Mouse (Mus musculus) cerebral cortex, adult 2 months (tissue): ENCODE measurements around the gene 2700049A03Rik.

Source experiments
- WGBS: fragments of 180-500 bp; shearing (Covaris S2); methylation state at CpG from one replicate; pipeline ENCODE4 v1.1.7; 2018; 5-methylcytosine and 5-hydroxymethylcytosine counted together

The 2700049A03Rik gene

GRCm38 (mm10) chr12:71184396-71184795 is 47.7 kb downstream of the 2700049A03Rik start:
- 95% methylated on average over 4 of the region's 4 CpGs for WGBS

DNA sequence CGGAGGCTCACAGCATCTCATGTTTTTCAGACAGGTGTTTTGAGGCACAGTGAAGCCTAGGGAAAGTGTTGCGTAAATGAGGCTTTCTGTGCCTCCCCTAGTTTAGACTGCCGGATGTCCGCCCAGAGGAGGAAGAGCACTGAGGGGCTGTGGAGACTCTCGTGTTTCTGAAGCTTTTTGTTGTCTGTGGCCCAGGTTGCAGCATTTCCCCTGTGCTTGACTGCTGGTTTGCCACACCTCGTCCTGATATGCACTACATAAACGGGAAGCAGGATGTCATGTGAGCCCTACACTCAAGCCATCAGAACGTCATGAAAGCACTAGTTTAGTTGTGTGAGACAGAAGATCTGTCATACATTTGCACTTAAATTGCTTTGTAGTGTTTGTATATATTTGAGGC is 56.1 kb downstream of the 2700049A03Rik start:
- WGBS: 77% methylated on average over 8 of the region's 8 CpGs

DNA sequence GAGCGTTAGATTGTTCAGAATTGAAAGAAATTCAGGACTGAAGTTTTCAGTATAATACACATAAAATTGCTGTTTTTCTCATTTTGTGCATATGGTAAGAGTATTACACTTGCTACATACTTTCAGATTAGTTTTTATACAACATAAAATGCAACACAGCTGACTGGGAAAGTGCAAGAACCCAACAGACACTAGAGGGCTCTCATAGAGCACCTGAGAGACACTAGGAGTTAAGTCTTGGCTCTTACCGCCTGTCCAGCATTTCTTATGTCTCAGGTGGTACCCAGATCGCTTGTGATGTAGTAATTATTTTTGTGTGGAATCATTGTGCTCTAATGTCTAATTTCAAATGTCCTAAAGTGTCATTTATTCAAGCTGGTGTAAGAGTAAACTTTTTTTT is 61.0 kb downstream of the 2700049A03Rik start:
- WGBS: 51% methylated on average over 3 of the region's 3 CpGs

DNA sequence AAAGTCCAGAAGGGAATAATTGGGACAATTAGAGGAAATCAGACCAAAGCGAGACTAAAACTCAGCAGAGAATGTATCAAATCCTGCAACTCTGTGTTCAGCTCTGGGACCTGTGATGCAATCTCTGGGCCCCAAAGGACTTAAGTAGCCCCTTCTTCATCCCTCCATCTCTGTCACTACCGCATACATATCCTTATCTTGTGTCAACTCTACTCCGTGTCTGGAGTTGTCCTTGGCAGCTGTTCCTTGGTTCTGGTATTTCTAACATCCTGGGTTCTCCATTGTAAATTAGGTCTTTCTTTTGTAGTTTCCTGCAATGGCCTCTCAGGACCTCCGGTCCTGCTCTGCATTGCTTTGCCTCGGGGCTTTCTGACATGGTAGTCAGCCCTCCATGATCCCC is 65.1 kb downstream of the 2700049A03Rik start:
- WGBS: 76% methylated on average over 5 of the region's 5 CpGs

DNA sequence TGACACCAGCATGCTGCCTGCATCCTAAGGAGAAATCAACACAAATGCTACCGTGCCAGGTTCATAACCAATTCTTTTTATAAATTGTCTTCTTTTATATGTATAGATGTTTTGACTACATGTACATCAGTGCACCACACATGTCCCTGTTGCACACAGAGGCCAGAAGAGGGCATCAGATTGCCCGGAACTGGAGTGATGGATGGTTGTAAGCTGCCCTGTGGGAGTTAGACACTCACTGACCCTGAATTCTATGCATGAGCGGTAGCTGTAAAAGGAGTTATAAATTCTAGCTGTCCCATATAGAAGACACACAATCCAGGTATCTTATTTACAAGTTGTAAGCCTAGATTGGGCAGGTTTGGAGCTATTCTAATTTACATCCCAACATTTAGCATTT is 67.7 kb downstream of the 2700049A03Rik start:
- 89% methylated on average over 3 of the region's 3 CpGs for WGBS

DNA sequence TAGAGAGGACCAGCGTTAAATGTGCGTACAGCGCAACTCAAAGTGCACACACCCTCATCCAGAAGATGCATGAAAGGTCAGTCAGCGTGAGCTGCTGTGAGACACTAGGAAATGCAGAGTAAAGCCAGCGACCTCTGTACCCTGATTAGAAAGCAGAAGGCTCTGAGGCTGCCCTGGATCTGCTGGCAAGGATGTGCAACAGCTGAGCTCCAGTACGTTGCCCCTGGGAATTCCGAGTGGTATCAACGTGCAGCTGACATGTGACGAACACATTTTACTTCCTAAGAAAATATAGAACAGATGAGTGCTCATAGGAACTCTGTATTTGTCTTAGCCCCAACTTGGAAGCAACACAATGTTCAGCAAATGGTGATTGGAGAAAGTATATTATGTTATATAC is 80.5 kb downstream of the 2700049A03Rik start:
- WGBS: 84% methylated on average over 9 of the region's 9 CpGs

GRCm38 (mm10) chr12:71217866-71218522 is 81.3 kb downstream of the 2700049A03Rik start:
- WGBS: 56% methylated on average over 6 of the region's 6 CpGs

DNA sequence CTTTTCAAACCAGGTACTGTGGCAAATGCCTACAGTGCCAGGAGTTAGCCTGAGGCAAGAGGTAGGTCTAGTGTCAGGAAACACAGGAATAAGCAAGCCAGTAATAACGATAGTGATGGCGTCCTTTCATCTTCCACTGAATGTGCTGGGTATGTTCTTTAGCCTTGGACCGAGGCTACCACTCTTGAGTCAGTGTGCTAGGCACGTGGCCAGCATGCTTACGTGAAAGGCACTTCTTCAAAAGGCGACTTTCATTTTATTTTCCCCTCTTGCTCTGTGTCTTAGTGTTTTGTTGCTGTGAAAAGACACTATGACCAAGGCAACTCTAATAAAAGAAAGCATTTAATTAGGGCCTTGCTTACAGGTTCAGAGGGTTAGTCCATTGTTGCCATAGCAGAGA is 86.1 kb downstream of the 2700049A03Rik start:
- 88% methylated on average over 6 of the region's 6 CpGs for WGBS

- 79% methylated on average over 4 of the region's 4 CpGs for WGBS
These were observed 91.1 kb downstream of the 2700049A03Rik start for GRCm38 (mm10) chr12:71227769-71228168.

- WGBS: 83% methylated on average over 10 of the region's 10 CpGs
These were observed 92.4 kb downstream of the 2700049A03Rik start for GRCm38 (mm10) chr12:71228925-71229649.

GRCm38 (mm10) chr12:71231561-71231960 is 94.9 kb downstream of the 2700049A03Rik start:
- 91% methylated on average over 9 of the region's 9 CpGs for WGBS

GRCm38 (mm10) chr12:71233426-71233825 is 96.8 kb downstream of the 2700049A03Rik start:
- WGBS: 76% methylated on average over 5 of the region's 5 CpGs

DNA sequence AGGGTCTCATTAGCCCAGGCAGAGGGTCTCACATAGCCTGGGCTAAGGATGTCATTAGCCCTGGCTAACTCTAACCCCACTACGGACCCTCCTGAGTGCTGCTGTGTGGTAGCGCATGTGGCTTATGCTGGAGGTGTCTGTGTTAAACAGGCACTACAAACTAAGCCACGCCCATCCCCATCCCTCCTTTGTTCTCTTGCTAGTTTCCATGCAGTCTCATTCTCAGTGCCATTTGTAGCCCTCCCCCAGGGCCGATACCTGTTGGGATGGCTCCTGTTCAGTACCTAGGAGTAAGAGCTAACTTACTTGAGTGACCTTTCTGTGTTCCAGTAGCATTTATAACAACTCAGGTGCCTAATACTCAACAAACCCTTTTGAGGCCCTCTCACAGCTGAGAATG is 100.4 kb downstream of the 2700049A03Rik start:
- WGBS: 93% methylated on average over 4 of the region's 4 CpGs

DNA sequence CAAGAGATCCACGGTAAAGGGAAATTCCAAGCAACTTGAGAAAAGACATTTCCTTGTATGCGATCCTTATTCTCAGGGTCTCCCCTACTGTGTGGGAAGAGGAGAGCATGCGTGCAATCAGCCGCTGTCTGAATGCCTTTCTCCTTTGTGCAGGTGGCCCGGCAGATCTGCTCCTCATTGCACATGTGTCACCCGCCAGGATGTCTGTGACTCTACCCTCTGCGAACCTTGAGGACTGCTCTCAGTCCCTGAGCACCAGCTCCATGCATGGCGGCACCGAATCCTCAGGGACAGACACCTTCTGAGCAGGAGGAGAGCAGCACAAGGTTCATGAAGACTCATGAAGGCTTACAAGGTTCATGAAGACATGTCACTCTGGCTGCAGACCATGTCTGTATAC is 106.1 kb downstream of the 2700049A03Rik start:
- WGBS: 97% methylated on average over 9 of the region's 9 CpGs

DNA sequence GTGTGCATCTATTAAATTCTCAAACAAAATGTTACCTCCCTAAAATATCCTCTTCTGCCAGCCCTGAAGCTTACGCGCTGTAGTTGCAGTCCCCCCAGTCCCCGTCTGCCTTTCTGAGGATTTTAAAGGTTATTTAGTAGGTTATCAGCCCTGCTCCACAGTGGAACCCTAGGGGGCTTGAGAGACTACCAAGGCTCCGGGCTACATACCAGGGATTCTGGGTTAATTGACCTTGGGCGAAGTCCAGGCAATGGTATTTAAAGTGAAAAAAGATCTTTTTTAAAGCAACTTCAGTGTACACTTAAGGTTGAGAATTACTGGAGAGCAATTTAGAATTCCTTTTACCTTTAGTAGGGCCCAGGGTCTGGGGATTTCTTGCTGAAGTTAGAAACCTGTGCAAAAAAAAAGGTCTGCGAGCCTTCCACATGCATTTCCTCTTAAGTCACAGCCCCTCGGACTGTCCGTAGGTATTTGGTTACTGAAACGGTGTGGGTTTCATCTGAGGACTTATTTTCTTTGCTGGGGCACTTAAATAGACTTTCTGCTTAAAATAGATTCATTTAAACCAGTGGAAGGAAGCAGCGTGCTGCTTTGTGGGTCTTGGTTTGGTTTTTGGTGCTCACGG is 108.2 kb downstream of the 2700049A03Rik start:
- WGBS: 71% methylated on average over 11 of the region's 11 CpGs

- 84% methylated on average over 8 of the region's 8 CpGs for WGBS
These were observed 110.5 kb downstream of the 2700049A03Rik start for GRCm38 (mm10) chr12:71247191-71247590.

GRCm38 (mm10) chr12:71249348-71249747 is 112.7 kb downstream of the 2700049A03Rik start:
- 22% methylated on average over 9 of the region's 9 CpGs for WGBS

GRCm38 (mm10) chr12:71252509-71253167 is 116.0 kb downstream of the 2700049A03Rik start:
- 70% methylated on average over 11 of the region's 11 CpGs for WGBS

DNA sequence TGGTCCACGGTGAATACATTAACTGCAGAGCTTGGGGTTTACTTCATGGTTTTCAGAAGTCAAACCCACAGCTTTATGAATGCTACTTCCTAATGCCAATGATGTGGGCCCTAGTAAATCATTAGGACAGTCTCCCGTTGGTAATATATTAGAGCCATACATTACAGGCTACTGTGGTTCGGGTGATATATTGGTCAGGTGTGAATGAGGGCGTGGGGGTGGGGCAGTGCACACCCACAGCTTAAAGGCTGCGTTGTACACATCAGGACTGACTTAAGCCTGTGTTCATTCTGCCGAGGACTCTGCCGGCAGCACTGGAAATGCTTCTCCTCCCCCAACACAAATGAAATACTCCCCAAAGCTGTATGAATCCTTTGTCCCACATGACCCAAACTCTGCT is 118.1 kb downstream of the 2700049A03Rik start:
- 79% methylated on average over 7 of the region's 7 CpGs for WGBS

GRCm38 (mm10) chr12:71258196-71258920 is 121.7 kb downstream of the 2700049A03Rik start:
- WGBS: 82% methylated on average over 18 of the region's 18 CpGs

DNA sequence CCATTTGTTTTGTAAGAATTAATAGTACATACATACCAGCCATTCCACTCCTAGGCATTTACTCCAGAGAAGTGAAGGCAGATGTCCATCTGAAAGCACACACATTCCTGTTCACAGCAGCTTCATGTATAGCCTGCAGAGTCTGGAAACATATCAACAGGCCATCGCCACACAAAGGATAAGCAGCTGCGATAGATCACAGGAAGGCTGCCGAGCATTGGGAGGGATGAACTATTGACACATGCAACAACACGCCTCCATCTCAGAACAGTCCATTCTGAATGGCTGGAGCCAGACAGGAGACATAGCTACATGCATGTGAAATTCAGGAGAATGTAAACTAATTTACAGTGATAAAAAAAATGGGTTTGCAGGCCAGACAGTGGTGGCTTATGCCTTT is 127.6 kb downstream of the 2700049A03Rik start:
- WGBS: 88% methylated on average over 4 of the region's 4 CpGs

DNA sequence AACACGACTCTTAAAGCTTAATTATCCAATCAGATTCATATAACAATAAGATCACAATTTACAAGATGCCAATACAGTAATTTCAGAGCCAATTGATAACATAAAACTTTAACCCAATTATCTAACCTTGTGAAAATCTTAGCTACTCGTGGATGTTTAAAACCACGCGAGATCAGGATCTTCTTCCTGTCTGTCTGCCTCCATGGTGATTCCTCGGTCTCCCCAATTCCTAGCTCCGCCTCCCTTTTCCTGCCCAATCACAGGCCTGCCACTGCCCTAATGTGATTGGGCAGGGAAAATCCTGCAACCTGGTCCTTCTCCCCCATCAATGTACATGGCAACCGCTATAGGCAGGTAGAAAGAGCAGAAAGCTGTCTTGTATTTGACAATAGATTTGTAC is 132.7 kb downstream of the 2700049A03Rik start:
- 95% methylated on average over 7 of the region's 7 CpGs for WGBS
